Mouse (Mus musculus) megakaryocyte, adult 5-6 weeks (primary cell): Measurements from ENCODE around the gene Nol12. TPM values are rescaled to one million over a fixed set of nuclear protein-coding genes. Genes with fewer than 3 reads are reported as not detected.

ENCODE experiments used
- ATAC-seq: 2 replicates; pipeline ENCODE4 v1.8.0; 2016; ENCODE audit warnings: mild to moderate bottlenecking, inconsistent platforms; ENCODE audit not compliant: poor library complexity, severe bottlenecking
- total RNA-seq, 2 experiments: library from RNA; stranded (forward) in 1 of 2; stranded (reverse) in 1 of 2; fragments of 153-499, 151-499 nt in 1 of 2; fragments of 221-1000, 200-1000 nt in 1 of 2; gene quantifications; 2 replicates each; pipeline versions ENCODE4 v1.2.3 to v1.2.4; 2015 to 2017

Gene Nol12
- total RNA-seq, 2 experiments from 2014 or later: 12.6 to 32.4 TPM

- no peak for ATAC-seq
Measured at GRCm38 (mm10) chr15:78989152-78990092, 54.7 kb downstream of the Nol12 start.

DNA sequence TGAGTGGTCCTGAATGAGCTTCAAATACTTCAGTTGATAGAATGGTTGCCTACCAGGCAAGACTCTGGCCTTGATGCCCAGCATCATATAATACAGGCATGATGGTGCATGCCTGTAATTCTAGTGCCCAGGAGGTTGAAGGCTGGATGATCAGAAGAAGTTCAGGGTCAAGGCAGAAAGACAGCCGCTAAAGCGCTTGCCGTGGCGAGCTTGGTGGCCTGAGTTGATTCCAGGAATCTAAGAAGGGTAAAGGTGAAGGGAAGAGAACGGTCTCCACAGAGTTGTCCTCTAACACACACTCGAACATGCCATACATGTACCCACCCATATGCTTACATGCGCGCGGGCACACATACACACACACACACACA is 55.3 kb downstream of the Nol12 start:
- ATAC-seq: no peak

DNA sequence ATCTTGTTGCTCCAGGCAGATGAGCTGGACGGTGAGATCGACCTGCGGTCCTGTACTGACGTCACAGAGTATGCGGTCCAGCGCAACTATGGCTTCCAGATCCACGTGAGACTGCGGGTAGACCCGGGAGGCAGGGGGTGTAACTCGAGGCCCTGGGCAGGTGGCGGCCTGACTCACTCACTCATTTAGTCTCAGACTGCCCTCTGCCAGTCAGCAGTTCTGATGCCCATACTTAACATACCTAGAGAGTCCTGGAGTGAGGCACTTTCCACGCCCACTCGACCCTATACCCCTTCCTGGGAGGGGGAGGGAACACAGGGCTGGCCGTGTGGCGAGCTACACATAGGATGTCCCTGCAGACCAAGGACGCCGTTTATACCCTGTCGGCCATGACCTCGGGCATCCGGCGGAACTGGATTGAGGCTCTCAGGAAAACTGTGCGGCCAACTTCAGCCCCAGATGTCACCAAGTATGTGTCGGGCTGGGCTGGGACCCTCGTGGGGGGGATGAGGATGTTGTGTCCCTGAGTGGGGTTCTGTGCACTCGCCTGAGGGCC is 56.3 kb downstream of the Nol12 start:
- ATAC-seq: no peak

GRCm38 (mm10) chr15:78992235-78992634 is 57.5 kb downstream of the Nol12 start:
- no peak for ATAC-seq

- ATAC-seq: no peak
Measured at GRCm38 (mm10) chr15:78992925-78993324, 58.2 kb downstream of the Nol12 start.

Other genes starting within 250 kb of the Nol12 start
- 0.02 TPM in 1 of 2 replicates, not detected in the other for gene Elfn2, start 216.2 kb upstream of the Nol12 start, total RNA-seq (2015)
- not detected in 2 replicates for gene Elfn2, start 216.2 kb upstream of the Nol12 start, total RNA-seq (2017)
- 8.8 and 9.8 TPM in 2 replicates for gene Mfng, start 161.5 kb upstream of the Nol12 start, total RNA-seq (2015)
- 5.7 and 5.8 TPM in 2 replicates for gene Mfng, start 161.5 kb upstream of the Nol12 start, total RNA-seq (2017)
- gene Card10, start 131.9 kb upstream of the Nol12 start, total RNA-seq (2015): 2.3 and 2.7 TPM in 2 replicates
- 0.92 and 1.1 TPM in 2 replicates for gene Card10, start 131.9 kb upstream of the Nol12 start, total RNA-seq (2017)
- gene Cdc42ep1, start 92.3 kb upstream of the Nol12 start, total RNA-seq (2015): not detected in 2 replicates
- gene Cdc42ep1, start 92.3 kb upstream of the Nol12 start, total RNA-seq (2017): 0.26 TPM in 1 of 2 replicates, not detected in the other
- gene Lgals2, start 79.4 kb upstream of the Nol12 start, total RNA-seq (2015): not detected in 2 replicates
- 0.26 TPM in 1 of 2 replicates, not detected in the other for gene Lgals2, start 79.4 kb upstream of the Nol12 start, total RNA-seq (2017)
- gene Gga1, start 57.7 kb upstream of the Nol12 start, total RNA-seq (2015): 46.0 and 52.6 TPM in 2 replicates
- 20.8 and 28.9 TPM in 2 replicates for gene Gga1, start 57.7 kb upstream of the Nol12 start, total RNA-seq (2017)
- not detected in 2 replicates for gene Gm49510, start 35.3 kb upstream of the Nol12 start, total RNA-seq (2015)
- gene Gm49510, start 35.3 kb upstream of the Nol12 start, total RNA-seq (2017): 1.1 and 2.0 TPM in 2 replicates
- gene Sh3bp1, start 35.2 kb upstream of the Nol12 start, total RNA-seq (2015): 46.5 and 53.3 TPM in 2 replicates
- gene Sh3bp1, start 35.2 kb upstream of the Nol12 start, total RNA-seq (2017): 34.0 and 38.2 TPM in 2 replicates
- gene Pdxp, start 21.0 kb upstream of the Nol12 start, total RNA-seq (2015): 3.5 and 5.1 TPM in 2 replicates
- gene Pdxp, start 21.0 kb upstream of the Nol12 start, total RNA-seq (2017): 2.1 and 2.6 TPM in 2 replicates
- 851 and 870 TPM in 2 replicates for gene Lgals1, start 8.2 kb upstream of the Nol12 start, total RNA-seq (2015)
- gene Lgals1, start 8.2 kb upstream of the Nol12 start, total RNA-seq (2017): 1,185 and 1,205 TPM in 2 replicates
- gene Triobp, start 12.8 kb downstream of the Nol12 start, total RNA-seq (2015): 99.4 and 106 TPM in 2 replicates
- gene Triobp, start 12.8 kb downstream of the Nol12 start, total RNA-seq (2017): 36.6 and 41.5 TPM in 2 replicates
- gene H1f0, start 93.5 kb downstream of the Nol12 start, total RNA-seq (2015): 47.9 and 51.3 TPM in 2 replicates
- gene H1f0, start 93.5 kb downstream of the Nol12 start, total RNA-seq (2017): 87.2 and 90.0 TPM in 2 replicates
- gene Galr3, start 107.0 kb downstream of the Nol12 start, total RNA-seq (2015): not detected in 2 replicates
- gene Galr3, start 107.0 kb downstream of the Nol12 start, total RNA-seq (2017): not detected in 2 replicates
- 13.5 and 14.3 TPM in 2 replicates for gene Ankrd54, start 128.0 kb downstream of the Nol12 start, total RNA-seq (2015)
- gene Ankrd54, start 128.0 kb downstream of the Nol12 start, total RNA-seq (2017): 10.3 and 11.2 TPM in 2 replicates
- gene Eif3l, start 140.2 kb downstream of the Nol12 start, total RNA-seq (2015): 110 and 116 TPM in 2 replicates
- gene Eif3l, start 140.2 kb downstream of the Nol12 start, total RNA-seq (2017): 153 and 155 TPM in 2 replicates
- gene Micall1, start 174.0 kb downstream of the Nol12 start, total RNA-seq (2015): 4.4 and 6.1 TPM in 2 replicates
- gene Micall1, start 174.0 kb downstream of the Nol12 start, total RNA-seq (2017): 3.6 and 6.3 TPM in 2 replicates
- 46.0 and 49.2 TPM in 2 replicates for gene Polr2f, start 206.1 kb downstream of the Nol12 start, total RNA-seq (2015)
- 39.6 and 54.1 TPM in 2 replicates for gene Polr2f, start 206.1 kb downstream of the Nol12 start, total RNA-seq (2017)
- not detected in 2 replicates for gene 1700088E04Rik, start 206.3 kb downstream of the Nol12 start, total RNA-seq (2015)
- not detected in 2 replicates for gene 1700088E04Rik, start 206.3 kb downstream of the Nol12 start, total RNA-seq (2017)
- not detected in 2 replicates for gene Sox10, start 230.3 kb downstream of the Nol12 start, total RNA-seq (2015)
- gene Sox10, start 230.3 kb downstream of the Nol12 start, total RNA-seq (2017): not detected in 2 replicates